Mouse (Mus musculus): ENCODE results near the gene Birc6.

The Birc6 gene

DNA sequence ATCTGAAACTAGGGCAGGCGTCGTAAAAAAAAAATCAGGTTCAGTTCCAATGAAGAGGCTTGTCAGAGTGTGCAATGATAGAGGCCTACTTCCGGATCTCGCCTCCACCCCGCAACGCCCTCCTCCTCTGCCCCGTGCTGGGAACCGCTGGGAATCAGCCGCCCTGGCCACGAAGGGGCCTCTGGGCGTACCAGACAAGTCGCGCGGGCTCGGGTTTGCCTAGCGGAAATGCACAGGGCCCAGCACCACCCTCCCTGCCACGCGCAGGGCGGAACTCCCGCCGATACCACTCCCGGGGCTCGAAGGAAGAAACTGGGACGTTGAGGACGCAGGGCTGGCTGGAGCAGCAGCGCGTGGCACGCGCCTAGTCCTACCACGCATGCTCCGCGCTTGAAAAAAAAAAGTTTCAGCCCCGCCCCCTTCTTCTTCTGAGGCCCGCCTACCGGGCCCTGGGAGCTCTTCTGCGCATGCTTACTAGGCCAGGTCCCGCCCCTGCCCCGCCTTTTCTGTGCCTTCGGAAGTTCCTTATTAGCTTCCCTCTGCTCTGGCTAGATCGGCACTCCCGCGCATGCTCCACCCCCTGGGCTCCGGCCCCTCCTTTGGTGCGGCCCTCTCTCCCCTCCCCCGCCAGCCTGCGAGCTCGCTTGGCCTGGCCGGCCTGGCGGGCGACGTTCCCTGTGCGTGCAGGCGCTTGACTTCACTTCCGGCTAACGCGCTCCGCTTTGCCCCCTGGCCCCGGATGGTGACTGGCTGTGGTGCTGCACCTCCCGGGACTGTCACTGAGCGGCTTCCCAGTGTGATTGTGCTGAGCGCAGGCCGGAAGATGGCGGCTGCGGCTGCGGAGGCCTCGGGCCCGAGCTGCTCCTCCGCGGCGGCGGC lies at the start of gene Birc6:
Birc6 (plus strand) TSS at position 567 of the 879 bp plus-strand sequence.
- peak; percentile 100 for DNase-seq

DNA sequence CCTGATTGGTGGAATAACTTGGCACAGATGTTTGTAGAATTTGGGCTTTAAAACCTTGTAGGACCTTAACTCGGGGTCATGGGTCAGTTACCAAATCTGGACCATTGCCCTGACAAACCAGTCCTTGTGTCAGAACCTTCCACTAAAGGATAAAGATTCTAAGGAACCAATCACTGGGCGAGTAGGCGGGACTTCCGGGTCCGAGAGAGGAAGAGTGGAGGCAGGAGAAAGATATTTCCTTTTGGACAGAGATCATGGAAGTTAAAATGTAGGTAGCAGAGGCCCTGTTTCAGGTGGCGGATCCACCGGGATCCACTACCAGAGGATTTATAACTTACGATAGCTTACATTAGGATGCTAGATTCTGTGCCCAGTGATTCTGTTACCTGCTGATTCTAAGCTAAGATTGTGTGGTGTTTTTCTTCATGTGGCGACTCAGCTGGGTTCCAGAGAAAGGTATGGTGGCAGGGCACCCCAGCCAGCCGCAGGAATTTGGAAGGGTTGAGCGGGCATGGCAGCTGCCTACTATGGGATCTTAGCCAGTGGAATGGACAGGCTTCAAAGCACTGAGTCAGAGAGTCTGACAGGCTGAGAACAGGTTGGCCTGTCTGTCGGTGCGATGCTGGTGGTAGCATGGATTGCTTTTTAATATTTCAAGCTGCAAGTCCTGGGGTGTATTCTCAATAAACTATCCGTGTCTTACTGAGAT lies 47.6 kb upstream of the Birc6 start:
- no peak for DNase-seq

DNA sequence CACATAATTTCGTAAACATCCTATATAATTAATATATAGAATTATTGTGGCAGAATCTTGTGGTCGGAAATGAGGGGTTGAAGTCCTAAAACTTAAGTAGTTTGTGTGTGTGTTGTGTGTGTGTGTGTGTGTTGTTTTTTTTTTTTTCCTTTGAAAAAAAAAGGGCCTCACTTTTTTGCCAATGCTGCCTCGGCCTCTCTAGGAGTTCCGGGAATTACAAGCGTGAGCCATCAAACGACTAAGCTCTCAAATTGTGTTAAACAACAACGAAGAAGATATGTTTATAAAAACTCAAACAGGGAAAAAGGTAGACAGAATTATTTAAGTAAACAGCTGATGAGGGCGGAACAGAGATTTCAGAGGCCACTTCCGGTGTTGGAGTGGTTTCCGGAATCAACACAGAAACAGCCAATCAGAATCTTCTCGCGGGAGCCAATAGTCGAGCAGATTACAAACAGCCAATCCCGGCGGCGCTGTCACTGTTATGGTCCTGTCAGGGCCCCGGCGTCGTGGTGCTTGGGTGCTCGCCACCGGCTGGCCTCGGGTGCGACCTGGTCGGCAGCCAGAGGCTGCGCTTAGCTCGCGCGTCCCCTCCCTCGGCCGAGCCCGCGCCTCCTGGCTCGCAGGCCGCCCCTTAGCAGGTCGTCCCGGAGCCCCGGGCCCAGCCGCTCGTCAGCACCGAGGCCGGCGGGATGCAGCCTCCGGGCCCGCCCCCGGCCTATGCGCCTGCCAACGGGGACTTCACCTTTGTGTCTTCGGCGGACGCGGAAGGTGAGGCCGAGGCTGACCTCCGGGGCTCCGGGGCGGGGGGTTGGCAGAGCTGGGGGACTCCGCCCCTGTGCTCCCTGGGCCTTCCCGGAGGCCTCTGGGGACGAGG lies 38.8 kb upstream of the Birc6 start, which contains the start of gene Yipf4:
Yipf4 (plus strand) TSS at position 470 of the 877 bp plus-strand sequence.
- DNase-seq = peak; percentile 94 to 96

GRCm38 (mm10) chr17:74489901-74490220 lies 38.2 kb upstream of the Birc6 start:
- DNase-seq = no peak

DNA sequence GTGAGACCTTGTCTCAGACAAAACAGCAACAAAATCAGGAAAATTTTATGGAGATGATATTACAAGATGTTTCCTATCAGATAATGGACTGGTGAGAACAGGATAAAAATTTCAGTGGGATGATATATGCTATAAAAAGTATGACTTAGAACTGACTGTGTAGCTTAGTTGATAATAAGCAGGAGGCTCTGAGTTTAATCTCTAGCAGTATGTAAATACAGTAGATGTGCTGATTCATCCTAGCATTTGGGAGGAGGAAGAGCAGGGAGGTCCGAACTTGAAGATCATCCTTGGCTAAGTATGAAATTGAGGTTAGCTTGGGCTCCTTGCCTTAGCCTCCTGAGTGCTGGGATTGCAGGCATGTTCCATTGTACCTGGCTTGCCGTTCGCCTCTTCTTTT lies 36.5 kb upstream of the Birc6 start:
- DNase-seq = no peak

DNA sequence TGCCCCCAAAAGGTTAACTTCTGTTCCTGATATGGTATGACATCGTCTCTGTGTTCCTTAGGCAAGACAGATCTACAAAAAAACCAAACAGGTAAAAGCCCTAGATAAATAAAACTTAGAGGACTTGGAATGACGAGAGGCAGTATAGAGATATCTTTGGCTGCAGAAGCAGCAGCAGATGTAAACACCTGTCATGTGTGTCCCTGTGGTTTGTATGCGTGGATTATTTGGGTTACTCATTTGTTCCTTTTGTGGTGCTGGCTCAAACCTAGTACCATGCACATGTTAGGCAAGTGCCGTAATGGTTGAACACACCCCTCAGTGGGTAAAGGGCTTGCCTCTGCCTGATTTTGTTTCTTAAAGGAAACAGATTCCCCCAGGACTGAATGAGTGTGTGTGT lies 27.9 kb upstream of the Birc6 start:
- no peak for DNase-seq

DNA sequence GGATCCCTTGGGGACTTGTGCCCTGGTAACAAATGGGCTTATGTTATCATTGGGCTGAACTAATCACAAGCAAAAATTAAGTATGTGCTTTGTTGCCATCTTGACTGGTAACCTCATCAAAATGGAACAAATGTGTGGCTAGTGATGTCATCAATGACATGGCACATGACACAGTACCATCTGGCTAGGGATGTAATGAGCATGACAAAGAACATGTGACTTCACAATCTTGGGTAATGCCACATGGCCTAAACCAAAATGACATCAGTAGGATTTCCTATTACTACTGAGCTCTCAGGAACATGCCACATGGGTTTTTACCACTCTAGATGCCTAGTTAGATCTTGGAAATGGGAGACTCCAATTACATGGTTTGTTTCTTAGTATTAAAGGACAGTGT lies 27.0 kb upstream of the Birc6 start:
- no peak for DNase-seq

DNA sequence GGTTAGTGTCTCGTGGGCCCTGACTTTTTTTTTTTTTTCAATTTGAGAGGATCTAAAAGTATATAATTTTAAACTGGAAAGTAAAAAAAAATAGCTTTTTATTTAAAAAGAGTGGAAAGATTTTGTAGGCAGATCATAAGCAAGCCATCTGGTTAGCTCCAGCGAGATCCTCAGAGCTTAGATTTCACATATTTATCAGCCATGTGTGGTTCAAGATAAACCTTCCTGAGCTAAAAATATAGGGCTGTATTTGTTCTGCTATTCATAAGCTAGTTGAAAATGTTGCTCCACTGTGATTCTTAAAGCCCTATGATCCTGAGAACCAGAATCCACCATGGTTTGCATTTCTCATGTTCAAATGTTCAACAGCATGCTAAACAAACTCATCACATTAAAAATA lies 20.2 kb upstream of the Birc6 start:
- DNase-seq = no peak

- DNase-seq = no peak
Observed at GRCm38 (mm10) chr17:74508600-74508999, 19.5 kb upstream of the Birc6 start.

DNA sequence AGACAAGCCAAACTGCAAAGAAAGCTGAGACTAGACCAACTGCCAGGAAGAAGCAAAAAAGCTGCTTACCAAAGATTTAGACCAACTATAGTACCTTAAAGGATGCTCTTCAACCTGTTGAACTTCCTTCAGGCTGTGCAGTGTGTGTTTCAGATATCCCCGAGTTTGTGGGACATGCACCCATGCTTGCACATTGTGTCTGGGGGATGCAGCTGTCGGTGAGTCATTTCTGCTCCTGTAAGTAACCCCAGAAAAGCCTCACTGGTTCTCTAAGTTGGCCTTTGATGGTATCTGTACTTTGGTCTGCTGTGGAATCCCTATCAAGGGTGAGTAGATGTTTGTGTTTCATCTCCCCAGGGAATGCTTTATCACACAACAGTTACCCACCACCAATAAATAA lies 15.8 kb upstream of the Birc6 start:
- DNase-seq = no peak

- no peak for DNase-seq
Observed at GRCm38 (mm10) chr17:74522797-74523723, 5.0 kb upstream of the Birc6 start.

DNA sequence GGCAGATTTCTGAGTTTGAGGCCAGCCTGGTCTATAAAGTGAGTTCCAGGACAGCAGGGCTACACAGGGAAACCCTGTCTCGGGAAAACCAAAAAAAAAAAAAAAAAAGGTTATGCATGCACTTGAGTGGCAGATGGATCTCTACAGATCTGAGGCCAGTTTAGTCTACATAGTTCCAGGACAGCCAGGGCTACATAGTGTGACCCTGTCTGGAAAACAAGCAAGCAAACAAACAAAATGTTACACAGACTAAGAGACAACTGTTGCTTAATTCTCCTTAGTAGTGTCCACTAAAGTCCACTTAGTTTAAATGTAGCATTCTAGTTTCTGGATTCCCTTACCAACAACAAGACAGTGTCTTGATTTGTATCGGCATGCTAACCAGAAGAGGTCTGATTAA lies 2.0 kb upstream of the Birc6 start:
- DNase-seq = no peak

GRCm38 (mm10) chr17:74526806-74527653 lies 1.1 kb upstream of the Birc6 start:
- no peak for DNase-seq

DNA sequence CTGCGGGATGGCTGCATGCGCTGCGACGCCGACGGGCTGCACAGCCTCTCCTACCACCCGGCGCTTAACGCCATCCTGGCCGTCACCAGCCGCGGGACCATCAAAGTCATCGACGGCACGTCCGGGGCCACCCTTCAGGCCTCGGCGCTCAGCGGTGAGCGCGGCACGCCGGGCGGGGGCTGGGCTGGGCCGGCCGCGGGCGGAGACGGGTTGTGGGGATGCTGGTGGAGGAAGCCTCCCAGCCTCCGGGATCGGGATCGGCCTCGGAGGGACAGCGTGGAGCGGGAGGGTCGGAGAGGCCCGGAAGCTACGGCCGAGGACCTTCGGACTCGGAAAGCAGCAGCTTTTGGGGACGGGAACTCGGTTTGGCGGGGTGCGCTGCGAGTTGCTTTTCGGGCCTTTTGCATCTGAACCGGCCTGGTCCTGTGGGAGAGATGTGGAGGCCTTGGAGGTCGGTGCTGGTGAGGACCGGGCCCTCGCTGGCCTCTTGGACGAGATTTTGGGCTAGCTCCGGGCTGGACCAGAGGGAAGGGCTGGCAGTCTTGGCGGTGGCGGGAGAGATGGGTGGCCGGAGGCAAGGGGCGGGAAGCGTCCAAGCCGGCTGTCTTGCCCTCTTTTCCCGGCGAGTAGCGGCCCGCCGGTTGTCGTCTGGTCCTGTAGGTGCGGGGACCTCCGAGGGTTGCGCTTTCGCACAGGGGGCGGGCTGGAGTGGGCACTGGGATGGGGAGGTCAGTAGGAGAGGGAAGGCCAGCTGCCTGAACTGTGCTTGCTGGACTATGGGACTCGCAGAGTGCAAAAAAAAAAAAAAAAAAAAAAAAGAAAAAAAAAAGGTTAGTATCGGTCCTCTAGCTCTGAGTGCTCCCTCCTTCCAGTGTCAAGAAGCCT lies 795 bp downstream of the Birc6 start:
- DNase-seq = peak in 1 of 2 experiments; percentile 62

- DNase-seq = no peak
Observed at GRCm38 (mm10) chr17:74529533-74529824, 1.4 kb downstream of the Birc6 start.

DNA sequence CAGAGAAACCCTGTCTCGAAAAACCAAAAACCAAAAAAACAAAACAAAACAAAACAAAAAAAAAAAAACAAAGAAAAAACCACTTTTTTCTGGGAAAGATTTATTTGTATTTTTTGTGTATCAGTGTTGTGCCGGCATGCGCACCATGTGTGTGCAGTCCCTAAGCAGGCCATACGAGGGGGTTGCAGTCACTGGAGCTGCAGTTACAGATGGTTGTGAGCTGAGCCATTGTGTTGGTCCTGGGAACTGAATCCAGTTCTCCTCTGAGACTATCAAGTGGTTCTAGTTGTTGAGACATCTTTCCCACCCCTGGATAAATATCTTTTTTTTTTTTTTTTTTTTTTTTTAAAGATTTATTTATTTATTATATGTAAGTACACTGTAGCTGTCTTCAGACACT lies 6.9 kb downstream of the Birc6 start:
- no peak for DNase-seq

GRCm38 (mm10) chr17:74537526-74537925 lies 9.4 kb downstream of the Birc6 start:
- DNase-seq = no peak

DNA sequence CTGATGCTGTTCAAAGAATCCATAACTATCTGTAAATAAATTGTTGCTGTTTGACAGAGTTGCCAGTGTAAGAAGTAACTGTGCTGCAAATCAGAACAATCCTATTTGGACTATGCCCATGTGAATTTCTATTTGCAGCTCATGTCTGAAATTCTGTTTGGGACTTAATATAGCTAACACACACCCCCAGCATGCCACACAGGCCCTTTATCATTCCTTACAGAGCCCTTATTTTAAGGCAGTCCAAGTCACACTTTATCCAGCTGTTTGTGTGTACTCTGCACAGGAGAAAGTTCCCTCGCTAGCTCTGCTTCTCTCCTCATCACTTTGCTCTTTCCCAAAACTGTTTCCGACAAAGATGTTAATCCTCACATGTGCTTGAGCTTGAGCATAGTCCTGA lies 15.5 kb downstream of the Birc6 start:
- no peak for DNase-seq

- DNase-seq = no peak
Observed at GRCm38 (mm10) chr17:74554118-74554517, 26.0 kb downstream of the Birc6 start.

DNA sequence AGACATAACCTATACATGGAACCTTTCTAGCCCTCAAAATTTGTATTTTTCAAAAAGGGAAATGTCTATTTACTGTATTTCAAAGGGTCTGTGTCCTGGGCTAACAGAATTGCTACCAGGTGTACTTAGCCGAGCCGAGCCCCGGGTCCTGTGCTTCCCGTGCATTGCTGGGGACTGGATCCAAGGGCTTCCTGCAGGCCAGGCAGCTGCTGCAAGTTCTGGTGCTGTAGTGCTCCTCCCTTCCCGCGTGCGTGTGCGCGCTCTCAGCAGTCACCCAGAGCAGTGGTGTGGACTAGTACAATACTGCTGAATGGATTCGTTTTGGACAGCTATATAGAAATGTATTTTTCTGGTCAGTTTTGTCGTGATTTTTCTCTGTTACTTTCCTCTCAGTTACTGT lies 31.8 kb downstream of the Birc6 start:
- DNase-seq = no peak

All from thymus, postnatal 36 days (tissue).